Mouse (Mus musculus) kidney, adult 11 months (tissue): ENCODE measurements at regions not wholly inside any gene's neighbourhood (a gene's known extent, or its start where the extent isn't known, plus 50 kb on each side); places are given as distances from the start of the nearest gene placed in this dataset.

Experiments
- DNase-seq: peaks from one replicate; pipeline ENCODE4 v3.0.0; 2022

GRCm38 (mm10) chr9:30848249-30848648 lies 74.0 kb downstream of the Adamts15 start:
- no peak for DNase-seq

GRCm38 (mm10) chr9:30845609-30846290 lies 76.5 kb downstream of the Adamts15 start:
- DNase-seq, result no peak

GRCm38 (mm10) chr9:30844079-30844563 lies 78.1 kb downstream of the Adamts15 start:
- DNase-seq, result no peak

- no peak for DNase-seq
These were observed 87.3 kb downstream of the Adamts15 start for GRCm38 (mm10) chr9:30834908-30835307.

- no peak for DNase-seq
These were observed 87.7 kb downstream of the Adamts15 start for GRCm38 (mm10) chr9:30834565-30834905.

GRCm38 (mm10) chr9:30833836-30834564 lies 88.3 kb downstream of the Adamts15 start:
- no peak for DNase-seq

GRCm38 (mm10) chr9:30829158-30829870 lies 92.9 kb downstream of the Adamts15 start:
- peak; percentile 64 for DNase-seq

GRCm38 (mm10) chr9:30827780-30828179 lies 94.5 kb downstream of the Adamts15 start:
- DNase-seq, result no peak

GRCm38 (mm10) chr9:30824056-30824625 lies 98.1 kb downstream of the Adamts15 start:
- no peak for DNase-seq

GRCm38 (mm10) chr9:30820806-30821375 lies 101.4 kb downstream of the Adamts15 start:
- no peak for DNase-seq

GRCm38 (mm10) chr9:30813246-30813645 lies 109.0 kb downstream of the Adamts15 start:
- DNase-seq, result peak; percentile 24

- DNase-seq, result no peak
These were observed 111.4 kb downstream of the Adamts15 start for GRCm38 (mm10) chr9:30810843-30811242.

GRCm38 (mm10) chr9:30810290-30810689 lies 112.0 kb downstream of the Adamts15 start:
- no peak for DNase-seq

GRCm38 (mm10) chr9:30808863-30809491 lies 113.3 kb downstream of the Adamts15 start:
- no peak for DNase-seq

- no peak for DNase-seq
These were observed 118.3 kb downstream of the Adamts15 start for GRCm38 (mm10) chr9:30803755-30804532.

GRCm38 (mm10) chr9:30802826-30803225 lies 119.4 kb downstream of the Adamts15 start:
- DNase-seq, result no peak

GRCm38 (mm10) chr9:30794701-30795407 lies 127.4 kb downstream of the Adamts15 start:
- no peak for DNase-seq

- no peak for DNase-seq
These were observed 141.0 kb downstream of the Adamts15 start for GRCm38 (mm10) chr9:30781221-30781620.

GRCm38 (mm10) chr9:30777816-30778215 lies 144.4 kb downstream of the Adamts15 start:
- no peak for DNase-seq

GRCm38 (mm10) chr9:30775161-30775560 lies 147.1 kb downstream of the Adamts15 start:
- DNase-seq, result peak; percentile 38

- no peak for DNase-seq
These were observed 149.8 kb downstream of the Adamts15 start for GRCm38 (mm10) chr9:30772456-30772855.
